8 mouse cellular contexts compared by ENCODE assay signal in genomic region chr1:89927061-89927661, GRCm38 (mm10). TPM values are rescaled to one million over a fixed set of nuclear protein-coding genes. Genes with fewer than 3 reads are reported as not detected.
A peak's percentile ranks its signal among the peaks of the same experiment; 100 is the strongest.
DNase-seq lines count a peak whose midpoint lies in the region; ATAC-seq and TF ChIP-seq lines count a peak whose summit lies in the region.

No protein-coding gene starts in this region.

- no peak overlapping the region for H3K9ac ChIP-seq in lung, postnatal 0 days (replicated peaks; ENCODE audit: low read depth)
- no peak overlapping the region for H3K9ac ChIP-seq in heart, postnatal 0 days (replicated peaks; ENCODE audit: low read depth, low read length)
- no peak overlapping the region for H3K9ac ChIP-seq in liver, embryonic 15.5 days
- no peak overlapping the region for H3K9ac ChIP-seq in stomach, postnatal 0 days (ENCODE audit: low read length)

- no peak for TF ChIP-seq EP300 in lung, postnatal 0 days (IDR thresholded peaks at IDR 0.05)
- no peak for TF ChIP-seq EP300 in heart, postnatal 0 days (IDR thresholded peaks at IDR 0.05; ENCODE audit: low read depth)
- no peak for TF ChIP-seq EP300 in stomach, postnatal 0 days (optimal IDR thresholded peaks at IDR 0.05)

- H3K9me3 ChIP-seq in lung, postnatal 0 days (ENCODE audit: low read length), result no peaks in the 10 kb centered on the region
- no peaks in the 10 kb centered on the region for H3K9me3 ChIP-seq in heart, postnatal 0 days (replicated peaks; ENCODE audit: control insufficient read depth, low read length)
- no peaks in the 10 kb centered on the region for H3K9me3 ChIP-seq in liver, embryonic 15.5 days (replicated peaks)
- H3K9me3 ChIP-seq in stomach, postnatal 0 days (ENCODE audit: control insufficient read depth, low read length), result no peaks in the 10 kb centered on the region

- ATAC-seq in lung, postnatal 0 days, result peak; percentile 41; the same call in 1 of the 2 replicates
- ATAC-seq in heart, postnatal 0 days (ENCODE audit: insufficient read depth, low read depth), result no peak
- no peak for ATAC-seq in liver, embryonic 15.5 days (ENCODE audit: insufficient read depth)
- ATAC-seq in stomach, postnatal 0 days (ENCODE audit: low FRiP score, low TSS enrichment), result no peak

- peak overlapping the region; percentile 34 for H3K4me3 ChIP-seq in lung, postnatal 0 days (ENCODE audit: low read depth, low read length)
- peak overlapping the region; percentile 40 for H3K4me3 ChIP-seq in heart, postnatal 0 days (ENCODE audit: low read depth, low read length)
- H3K4me3 ChIP-seq in liver, embryonic 15.5 days (replicated peaks), result peak overlapping the region; percentile 35
- peak overlapping the region; percentile 31 for H3K4me3 ChIP-seq in stomach, postnatal 0 days (ENCODE audit: low read depth, low read length)
- H3K4me3 ChIP-seq in cerebellum, adult 2 months (replicated peaks; ENCODE audit: insufficient read depth, low read depth, low read length), result no peak overlapping the region

- WGBS in lung, postnatal 0 days, result 2% methylated on average over 35 of the region's 36 CpGs
- WGBS in heart, postnatal 0 days, result 1% methylated on average over 34 of the region's 36 CpGs
- 2% methylated on average over 36 of the region's 36 CpGs for WGBS in liver, embryonic 15.5 days (ENCODE audit: insufficient replicate concordance)
- 3% methylated on average over 36 of the region's 36 CpGs for WGBS in stomach, postnatal 0 days
- WGBS in cerebellum, adult 2 months, result 15% methylated on average over 36 of the region's 36 CpGs

- intact Hi-C loops in left cerebral cortex, postnatal 36 days (cut with DNase I), result no loop called here

- no peak for TF ChIP-seq CTCF in lung, postnatal 0 days (IDR thresholded peaks at IDR 0.05)
- no peak for TF ChIP-seq CTCF in heart, postnatal 0 days (IDR thresholded peaks at IDR 0.05; ENCODE audit: low read depth)
- no peak for TF ChIP-seq CTCF in stomach, postnatal 0 days (IDR thresholded peaks at IDR 0.05; ENCODE audit: low read depth)
- no peak for TF ChIP-seq CTCF in cerebellum, adult 2 months (IDR thresholded peaks at IDR 0.05; ENCODE audit: borderline replicate concordance, insufficient read depth, low read depth, low read length)

- peak overlapping the region; percentile 49 for H3K4me2 ChIP-seq in lung, postnatal 0 days (replicated peaks; ENCODE audit: low read depth, low read length)
- H3K4me2 ChIP-seq in heart, postnatal 0 days (ENCODE audit: low read depth, low read length), result peak overlapping the region; percentile 58
- peak overlapping the region; percentile 54 for H3K4me2 ChIP-seq in liver, embryonic 15.5 days
- H3K4me2 ChIP-seq in stomach, postnatal 0 days (replicated peaks; ENCODE audit: low read depth), result peak overlapping the region; percentile 49

- DNase-seq in lung, postnatal 0 days (ENCODE audit: low spot score), result no peak
- no peak for DNase-seq in lung, postnatal 25 days (ENCODE audit: low spot score)
- DNase-seq in heart, postnatal 0 days (ENCODE audit: low spot score), result no peak
- DNase-seq in stomach, postnatal 0 days (ENCODE audit: low spot score), result no peak
- DNase-seq in cerebellum, adult 2 months, result no peak
- no peak for DNase-seq in left cerebral cortex, postnatal 36 days (ENCODE audit: low spot score in 2 of 2)
- no peak for DNase-seq in layer of hippocampus, postnatal 25 days (ENCODE audit: extremely low spot score in 1 of 2, low spot score in 1 of 2)

- H3K27ac ChIP-seq in lung, postnatal 0 days (ENCODE audit: low read length), result no peak overlapping the region
- no peak overlapping the region for H3K27ac ChIP-seq in heart, postnatal 0 days (ENCODE audit: low read depth)
- H3K27ac ChIP-seq in liver, embryonic 15.5 days (replicated peaks), result no peak overlapping the region
- no peak overlapping the region for H3K27ac ChIP-seq in stomach, postnatal 0 days (replicated peaks)
- H3K27ac ChIP-seq in cerebellum, adult 2 months (ENCODE audit: insufficient read depth, low read length), result no peak overlapping the region

- peaks cover 16% of the 10 kb centered on the region; the same call in 1 of the 2 replicates for H3K4me1 ChIP-seq in lung, postnatal 0 days (ENCODE audit: insufficient read depth, low read depth, low read length)
- H3K4me1 ChIP-seq in heart, postnatal 0 days (ENCODE audit: control insufficient read depth, insufficient read depth), result peaks cover 16% of the 10 kb centered on the region; the same call in 1 of the 2 replicates
- H3K4me1 ChIP-seq in liver, embryonic 15.5 days (replicated peaks), result peaks cover 17% of the 10 kb centered on the region
- no peaks in the 10 kb centered on the region; the same call in 1 of the 2 replicates for H3K4me1 ChIP-seq in stomach, postnatal 0 days (replicated peaks; ENCODE audit: control insufficient read depth, insufficient read depth)
- no peaks in the 10 kb centered on the region; the same call in 1 of the 2 replicates for H3K4me1 ChIP-seq in cerebellum, adult 2 months (ENCODE audit: control insufficient read depth, insufficient read depth, low read length)

- peaks cover 88% of the 10 kb centered on the region for H3K27me3 ChIP-seq in lung, postnatal 0 days (replicated peaks; ENCODE audit: insufficient read depth, low read length)
- H3K27me3 ChIP-seq in heart, postnatal 0 days (ENCODE audit: control insufficient read depth, insufficient read depth, low read length), result peaks cover 100% of the 10 kb centered on the region
- peaks cover 100% of the 10 kb centered on the region for H3K27me3 ChIP-seq in liver, embryonic 15.5 days
- peaks cover 45% of the 10 kb centered on the region for H3K27me3 ChIP-seq in stomach, postnatal 0 days (ENCODE audit: control insufficient read depth, insufficient read depth, low read length)
- H3K27me3 ChIP-seq in cerebellum, adult 2 months (ENCODE audit: control insufficient read depth, insufficient read depth, low read length), result peaks cover 8% of the 10 kb centered on the region; the same call in 1 of the 2 replicates

- H3K36me3 ChIP-seq in lung, postnatal 0 days (ENCODE audit: insufficient read depth, low read length), result no peaks in the 10 kb centered on the region
- no peaks in the 10 kb centered on the region for H3K36me3 ChIP-seq in heart, postnatal 0 days (replicated peaks; ENCODE audit: control insufficient read depth, insufficient read depth, low read length)
- no peaks in the 10 kb centered on the region for H3K36me3 ChIP-seq in liver, embryonic 15.5 days (replicated peaks)
- no peaks in the 10 kb centered on the region for H3K36me3 ChIP-seq in stomach, postnatal 0 days (ENCODE audit: control insufficient read depth, insufficient read depth, low read length)

- TF ChIP-seq POLR2A in cerebellum, adult 2 months (IDR thresholded peaks at IDR 0.05; ENCODE audit: borderline replicate concordance, insufficient read depth, low read length), result no peak

RNA-seq across cellular contexts. Expression of gene Gbx2, which starts 3.8 kb away (rescaled TPM):
- 0.13 TPM in 1 of 2 replicates, not detected in the other for polyA plus RNA-seq in lung, postnatal 0 days (2015; fragmentation: Nextera tagmentation; extraction: Ambion mirVana)
- not detected in 2 replicates for total RNA-seq in heart, postnatal 0 days (2014; rRNA removed; ENCODE audit: low replicate concordance)
- not detected in 2 replicates for polyA plus RNA-seq in heart, postnatal 0 days (2015; fragmentation: Nextera tagmentation; extraction: Ambion mirVana)
- 0.50 and 0.67 TPM in 2 replicates for polyA plus RNA-seq in liver, embryonic 15.5 days (2015; fragmentation: Nextera tagmentation; extraction: Ambion mirVana)
- polyA plus RNA-seq in stomach, postnatal 0 days (2015; fragmentation: Nextera tagmentation; extraction: Ambion mirVana), result not detected in 2 replicates
- 1.7 and 2.1 TPM in 2 replicates for polyA plus RNA-seq in cerebellum, adult 2 months (2012; rRNA removed)
- under 1 TPM in 1 of 2 experiments, not detected in 1; 0.45 TPM for total RNA-seq in left cerebral cortex, postnatal 36 days (2021)
- total RNA-seq in layer of hippocampus, postnatal 25 days (2021), result under 1 TPM in 1 of 2 experiments, not detected in 1; 0.44 TPM
